Mouse (Mus musculus): Measurements from ENCODE around the gene Slc22a8. TPM values are rescaled to one million over a fixed set of nuclear protein-coding genes. Genes with fewer than 3 reads are reported as not detected.

Gene Slc22a8
- polyA plus RNA-seq, 1 experiment from 2014 or later, result not detected

- Histone ChIP-seq H3K9me3 (ENCODE audit: low read depth, low read length) (no peaks in the 10 kb centered on the region), H3K4me1 (ENCODE audit: insufficient read depth) (peaks cover 9% of the 10 kb centered on the region; the same call in 1 of the 2 replicates), H3K36me3 (ENCODE audit: insufficient read depth) (no peaks in the 10 kb centered on the region), H3K27me3 (ENCODE audit: insufficient read depth, low read length) (no peaks in the 10 kb centered on the region), H3K27ac (ENCODE audit: low read depth) (no peak overlapping the region), H3K4me2 (no peak overlapping the region), H3K4me3 (ENCODE audit: low read depth, low read length) (no peak overlapping the region), H3K9ac (no peak overlapping the region)
- ATAC-seq (ENCODE audit: insufficient read depth) (peak; percentile 66; the same call in 1 of the 2 replicates), DNase-seq (no peak)
- no peak for TF ChIP-seq CTCF (IDR thresholded peaks at IDR 0.05; ENCODE audit: low read depth)
- 3% methylated on average over 1 of the region's 1 CpGs for WGBS
Observed at GRCm38 (mm10) chr19:8594518-8594917, 3.5 kb downstream of the Slc22a8 start.

- H3K27ac ChIP-seq (ENCODE audit: low read depth), result no peak overlapping the region
Observed at GRCm38 (mm10) chr19:8597269-8597668, 6.2 kb downstream of the Slc22a8 start.

GRCm38 (mm10) chr19:8599229-8599628, 8.2 kb downstream of the Slc22a8 start:
- no peak overlapping the region for H3K4me3 ChIP-seq (ENCODE audit: low read depth, low read length)
- no peak overlapping the region for H3K27ac ChIP-seq (ENCODE audit: low read depth)
- H3K9me3 ChIP-seq (ENCODE audit: low read depth, low read length), result no peaks in the 10 kb centered on the region
- no peak overlapping the region for H3K4me2 ChIP-seq
- DNase-seq (no peak), ATAC-seq (ENCODE audit: insufficient read depth) (no peak)
- WGBS, result 61% methylated on average over 2 of the region's 2 CpGs
- no peaks in the 10 kb centered on the region for H3K27me3 ChIP-seq (ENCODE audit: insufficient read depth, low read length)
- TF ChIP-seq CTCF (IDR thresholded peaks at IDR 0.05; ENCODE audit: low read depth), result no peak
- H3K9ac ChIP-seq, result no peak overlapping the region
- no peaks in the 10 kb centered on the region for H3K36me3 ChIP-seq (ENCODE audit: insufficient read depth)
- 0 out of 2 replicates have a peak, but pooled peaks cover 3% of the 10 kb centered on the region for H3K4me1 ChIP-seq (ENCODE audit: insufficient read depth)

More at GRCm38 (mm10) chr19:8597269-8597668, 6.2 kb downstream of the Slc22a8 start:
- TF ChIP-seq CTCF (IDR thresholded peaks at IDR 0.05; ENCODE audit: low read depth), result no peak
- Histone ChIP-seq H3K4me2 (no peak overlapping the region), H3K4me3 (ENCODE audit: low read depth, low read length) (no peak overlapping the region), H3K27me3 (ENCODE audit: insufficient read depth, low read length) (no peaks in the 10 kb centered on the region), H3K9me3 (ENCODE audit: low read depth, low read length) (no peaks in the 10 kb centered on the region), H3K36me3 (ENCODE audit: insufficient read depth) (no peaks in the 10 kb centered on the region), H3K4me1 (ENCODE audit: insufficient read depth) (peaks cover 9% of the 10 kb centered on the region; the same call in 1 of the 2 replicates), H3K9ac (no peak overlapping the region)
- ATAC-seq (ENCODE audit: insufficient read depth), result no peak
- no peak for DNase-seq
- WGBS, result 65% methylated on average over 4 of the region's 4 CpGs

GRCm38 (mm10) chr19:8601922-8602321, 10.9 kb downstream of the Slc22a8 start:
- DNase-seq (no peak), ATAC-seq (ENCODE audit: insufficient read depth) (no peak)
- Histone ChIP-seq H3K4me1 (ENCODE audit: insufficient read depth) (no peaks in the 10 kb centered on the region), H3K4me3 (ENCODE audit: low read depth, low read length) (no peak overlapping the region), H3K4me2 (no peak overlapping the region), H3K9ac (no peak overlapping the region), H3K27me3 (ENCODE audit: insufficient read depth, low read length) (no peaks in the 10 kb centered on the region), H3K9me3 (ENCODE audit: low read depth, low read length) (no peaks in the 10 kb centered on the region), H3K36me3 (ENCODE audit: insufficient read depth) (no peaks in the 10 kb centered on the region), H3K27ac (ENCODE audit: low read depth) (no peak overlapping the region)
- no peak for TF ChIP-seq CTCF (IDR thresholded peaks at IDR 0.05; ENCODE audit: low read depth)

GRCm38 (mm10) chr19:8602914-8603313, 11.9 kb downstream of the Slc22a8 start:
- TF ChIP-seq CTCF (IDR thresholded peaks at IDR 0.05; ENCODE audit: low read depth), result no peak
- no peaks in the 10 kb centered on the region for H3K9me3 ChIP-seq (ENCODE audit: low read depth, low read length)
- H3K36me3 ChIP-seq (ENCODE audit: insufficient read depth), result no peaks in the 10 kb centered on the region
- ATAC-seq (ENCODE audit: insufficient read depth), result no peak
- no peaks in the 10 kb centered on the region for H3K27me3 ChIP-seq (ENCODE audit: insufficient read depth, low read length)
- no peak overlapping the region for H3K27ac ChIP-seq (ENCODE audit: low read depth)
- WGBS, result 34% methylated on average over 3 of the region's 3 CpGs
- DNase-seq, result no peak
- no peak overlapping the region for H3K4me2 ChIP-seq
- H3K4me1 ChIP-seq (ENCODE audit: insufficient read depth), result no peaks in the 10 kb centered on the region
- H3K9ac ChIP-seq, result no peak overlapping the region
- H3K4me3 ChIP-seq (ENCODE audit: low read depth, low read length), result no peak overlapping the region

- Histone ChIP-seq H3K27me3 (ENCODE audit: insufficient read depth, low read length) (no peaks in the 10 kb centered on the region), H3K27ac (ENCODE audit: low read depth) (no peak overlapping the region), H3K9ac (no peak overlapping the region), H3K36me3 (ENCODE audit: insufficient read depth) (no peaks in the 10 kb centered on the region), H3K4me2 (no peak overlapping the region), H3K4me3 (ENCODE audit: low read depth, low read length) (no peak overlapping the region), H3K9me3 (ENCODE audit: low read depth, low read length) (no peaks in the 10 kb centered on the region), H3K4me1 (ENCODE audit: insufficient read depth) (no peaks in the 10 kb centered on the region)
- ATAC-seq (ENCODE audit: insufficient read depth) (no peak), DNase-seq (no peak)
- 90% methylated on average over 8 of the region's 8 CpGs for WGBS
- no peak for TF ChIP-seq CTCF (IDR thresholded peaks at IDR 0.05; ENCODE audit: low read depth)
Observed at GRCm38 (mm10) chr19:8604536-8605240, 13.6 kb downstream of the Slc22a8 start.

- DNase-seq (no peak), ATAC-seq (ENCODE audit: insufficient read depth) (no peak)
- Histone ChIP-seq H3K4me3 (ENCODE audit: low read depth, low read length) (no peak overlapping the region), H3K9ac (no peak overlapping the region), H3K36me3 (ENCODE audit: insufficient read depth) (no peaks in the 10 kb centered on the region), H3K4me1 (ENCODE audit: insufficient read depth) (no peaks in the 10 kb centered on the region), H3K9me3 (ENCODE audit: low read depth, low read length) (no peaks in the 10 kb centered on the region), H3K27me3 (ENCODE audit: insufficient read depth, low read length) (no peaks in the 10 kb centered on the region), H3K27ac (ENCODE audit: low read depth) (no peak overlapping the region), H3K4me2 (no peak overlapping the region)
- no peak for TF ChIP-seq CTCF (IDR thresholded peaks at IDR 0.05; ENCODE audit: low read depth)
- WGBS, result 79% methylated on average over 3 of the region's 3 CpGs
Observed at GRCm38 (mm10) chr19:8605241-8605558, 14.1 kb downstream of the Slc22a8 start.
